Mouse (Mus musculus): ENCODE results near the gene 1700057G04Rik. TPM values are rescaled to one million over a fixed set of nuclear protein-coding genes. Genes with fewer than 3 reads are reported as not detected.

Gene 1700057G04Rik
- polyA plus RNA-seq, 1 experiment from 2014 or later = not detected

- ATAC-seq = no peak
- H3K9ac ChIP-seq = no peak overlapping the region
- no peaks in the 10 kb centered on the region for H3K27me3 ChIP-seq (replicated peaks)
- H3K4me3 ChIP-seq = no peak overlapping the region
- H3K36me3 ChIP-seq = 0 out of 2 replicates have a peak, but pooled peaks cover 5% of the 10 kb centered on the region
- WGBS (ENCODE audit: insufficient replicate concordance) = 48% methylated on average over 7 of the region's 7 CpGs
- H3K9me3 ChIP-seq (replicated peaks) = no peaks in the 10 kb centered on the region
- H3K27ac ChIP-seq = no peak overlapping the region
- peaks cover 26% of the 10 kb centered on the region for H3K4me1 ChIP-seq
- H3K4me2 ChIP-seq = no peak overlapping the region
Observed at GRCm38 (mm10) chr9:92276360-92276759, 32.8 kb upstream of the 1700057G04Rik start.

GRCm38 (mm10) chr9:92280048-92280447 lies 29.1 kb upstream of the 1700057G04Rik start:
- ATAC-seq = no peak
- H3K4me2 ChIP-seq = no peak overlapping the region
- WGBS (ENCODE audit: insufficient replicate concordance) = 21% methylated on average over 1 of the region's 1 CpGs
- H3K4me1 ChIP-seq = peaks cover 12% of the 10 kb centered on the region
- H3K27me3 ChIP-seq (replicated peaks) = no peaks in the 10 kb centered on the region
- no peak overlapping the region for H3K4me3 ChIP-seq
- H3K9me3 ChIP-seq (replicated peaks) = no peaks in the 10 kb centered on the region
- no peak overlapping the region for H3K9ac ChIP-seq
- no peak overlapping the region for H3K27ac ChIP-seq
- no peaks in the 10 kb centered on the region for H3K36me3 ChIP-seq

- Histone ChIP-seq H3K27me3 (replicated peaks) (no peaks in the 10 kb centered on the region), H3K4me1 (no peaks in the 10 kb centered on the region), H3K4me2 (no peak overlapping the region), H3K9me3 (replicated peaks) (no peaks in the 10 kb centered on the region), H3K27ac (no peak overlapping the region), H3K36me3 (no peaks in the 10 kb centered on the region), H3K9ac (no peak overlapping the region), H3K4me3 (no peak overlapping the region)
- 63% methylated on average over 7 of the region's 7 CpGs for WGBS (ENCODE audit: insufficient replicate concordance)
- ATAC-seq = no peak
Observed at GRCm38 (mm10) chr9:92282563-92283171, 26.5 kb upstream of the 1700057G04Rik start.

GRCm38 (mm10) chr9:92289675-92290074 lies 19.5 kb upstream of the 1700057G04Rik start:
- H3K27ac ChIP-seq = no peak overlapping the region
- ATAC-seq = peak; percentile 87
- no peaks in the 10 kb centered on the region for H3K9me3 ChIP-seq (replicated peaks)
- H3K36me3 ChIP-seq = no peaks in the 10 kb centered on the region
- no peak overlapping the region for H3K4me3 ChIP-seq
- H3K4me2 ChIP-seq = no peak overlapping the region
- H3K4me1 ChIP-seq = peaks cover 9% of the 10 kb centered on the region; the same call in 1 of the 2 replicates
- no peak overlapping the region for H3K9ac ChIP-seq
- H3K27me3 ChIP-seq (replicated peaks) = no peaks in the 10 kb centered on the region
- WGBS (ENCODE audit: insufficient replicate concordance) = 16% methylated on average over 3 of the region's 3 CpGs

- Histone ChIP-seq H3K27me3 (replicated peaks) (no peaks in the 10 kb centered on the region), H3K36me3 (no peaks in the 10 kb centered on the region), H3K4me3 (no peak overlapping the region), H3K27ac (no peak overlapping the region), H3K4me1 (peaks cover 9% of the 10 kb centered on the region; the same call in 1 of the 2 replicates), H3K4me2 (no peak overlapping the region), H3K9ac (no peak overlapping the region), H3K9me3 (replicated peaks) (no peaks in the 10 kb centered on the region)
- no peak for ATAC-seq
- 56% methylated on average over 2 of the region's 2 CpGs for WGBS (ENCODE audit: insufficient replicate concordance)
Observed at GRCm38 (mm10) chr9:92292169-92292568, 17.0 kb upstream of the 1700057G04Rik start.

GRCm38 (mm10) chr9:92292922-92293321 lies 16.3 kb upstream of the 1700057G04Rik start:
- no peak overlapping the region for H3K4me2 ChIP-seq
- no peak for ATAC-seq
- H3K27me3 ChIP-seq (replicated peaks) = no peaks in the 10 kb centered on the region
- H3K9me3 ChIP-seq (replicated peaks) = no peaks in the 10 kb centered on the region
- no peak overlapping the region for H3K4me3 ChIP-seq
- peaks cover 9% of the 10 kb centered on the region; the same call in 1 of the 2 replicates for H3K4me1 ChIP-seq
- 63% methylated on average over 3 of the region's 3 CpGs for WGBS (ENCODE audit: insufficient replicate concordance)
- H3K27ac ChIP-seq = no peak overlapping the region
- H3K36me3 ChIP-seq = no peaks in the 10 kb centered on the region
- no peak overlapping the region for H3K9ac ChIP-seq

- no peak overlapping the region for H3K9ac ChIP-seq
- H3K9me3 ChIP-seq (replicated peaks) = no peaks in the 10 kb centered on the region
- 71% methylated on average over 2 of the region's 2 CpGs for WGBS (ENCODE audit: insufficient replicate concordance)
- no peak overlapping the region for H3K27ac ChIP-seq
- H3K27me3 ChIP-seq (replicated peaks) = no peaks in the 10 kb centered on the region
- no peak overlapping the region for H3K4me2 ChIP-seq
- H3K36me3 ChIP-seq = no peaks in the 10 kb centered on the region
- H3K4me1 ChIP-seq = peaks cover 9% of the 10 kb centered on the region; the same call in 1 of the 2 replicates
- H3K4me3 ChIP-seq = no peak overlapping the region
- ATAC-seq = no peak
Observed at GRCm38 (mm10) chr9:92293560-92294548, 15.3 kb upstream of the 1700057G04Rik start.

GRCm38 (mm10) chr9:92298288-92298687 lies 10.9 kb upstream of the 1700057G04Rik start:
- Histone ChIP-seq H3K4me2 (no peak overlapping the region), H3K27ac (no peak overlapping the region), H3K9ac (no peak overlapping the region), H3K9me3 (replicated peaks) (no peaks in the 10 kb centered on the region), H3K4me3 (no peak overlapping the region), H3K27me3 (replicated peaks) (no peaks in the 10 kb centered on the region), H3K4me1 (no peaks in the 10 kb centered on the region), H3K36me3 (no peaks in the 10 kb centered on the region)
- ATAC-seq = no peak
- WGBS (ENCODE audit: insufficient replicate concordance) = 78% methylated on average over 1 of the region's 1 CpGs

GRCm38 (mm10) chr9:92301213-92301612 lies 8.0 kb upstream of the 1700057G04Rik start:
- H3K4me3 ChIP-seq = no peak overlapping the region

GRCm38 (mm10) chr9:92305075-92305474 lies 4.1 kb upstream of the 1700057G04Rik start:
- Histone ChIP-seq H3K9me3 (replicated peaks) (no peaks in the 10 kb centered on the region), H3K27me3 (replicated peaks) (no peaks in the 10 kb centered on the region), H3K36me3 (no peaks in the 10 kb centered on the region), H3K4me3 (no peak overlapping the region), H3K27ac (no peak overlapping the region), H3K9ac (no peak overlapping the region), H3K4me2 (no peak overlapping the region), H3K4me1 (no peaks in the 10 kb centered on the region)
- ATAC-seq = no peak
- 66% methylated on average over 8 of the region's 8 CpGs for WGBS (ENCODE audit: insufficient replicate concordance)

More at GRCm38 (mm10) chr9:92301213-92301612, 8.0 kb upstream of the 1700057G04Rik start:
- Histone ChIP-seq H3K4me1 (no peaks in the 10 kb centered on the region), H3K27ac (no peak overlapping the region), H3K36me3 (no peaks in the 10 kb centered on the region), H3K27me3 (replicated peaks) (no peaks in the 10 kb centered on the region), H3K9ac (no peak overlapping the region), H3K4me2 (no peak overlapping the region), H3K9me3 (replicated peaks) (no peaks in the 10 kb centered on the region)
- no peak for ATAC-seq
- 24% methylated on average over 3 of the region's 3 CpGs for WGBS (ENCODE audit: insufficient replicate concordance)

GRCm38 (mm10) chr9:92305620-92306220 lies 3.5 kb upstream of the 1700057G04Rik start:
- Histone ChIP-seq H3K4me1 (no peaks in the 10 kb centered on the region), H3K36me3 (no peaks in the 10 kb centered on the region), H3K27ac (no peak overlapping the region), H3K9me3 (replicated peaks) (no peaks in the 10 kb centered on the region), H3K9ac (no peak overlapping the region), H3K27me3 (replicated peaks) (no peaks in the 10 kb centered on the region), H3K4me3 (no peak overlapping the region), H3K4me2 (no peak overlapping the region)
- 70% methylated on average over 8 of the region's 8 CpGs for WGBS (ENCODE audit: insufficient replicate concordance)
- no peak for ATAC-seq

GRCm38 (mm10) chr9:92316791-92317190 lies 7.6 kb downstream of the 1700057G04Rik start:
- no peak for ATAC-seq
- H3K36me3 ChIP-seq = no peaks in the 10 kb centered on the region
- no peaks in the 10 kb centered on the region for H3K9me3 ChIP-seq (replicated peaks)
- H3K27me3 ChIP-seq (replicated peaks) = no peaks in the 10 kb centered on the region
- H3K27ac ChIP-seq = no peak overlapping the region
- WGBS (ENCODE audit: insufficient replicate concordance) = 73% methylated on average over 3 of the region's 3 CpGs
- no peak overlapping the region for H3K4me3 ChIP-seq
- no peak overlapping the region for H3K9ac ChIP-seq
- H3K4me1 ChIP-seq = no peaks in the 10 kb centered on the region
- H3K4me2 ChIP-seq = no peak overlapping the region
